Mouse (Mus musculus) embryonic stem cell, embryonic (primary cell): ENCODE measurements around the gene Napb.

Experiments used
- CTCF ChIA-PET, 4 experiments: fragments of 300-600 bp in 2 of 4; fragments of 350-600 bp in 2 of 4; sonication (Branson Sonifier 250); formaldehyde crosslinking; loops; one replicate each; lab custom pipeline; 2022; ENCODE audit warnings: inconsistent platforms in 2 of 4; lab: Charles Lee
- POLR2A ChIA-PET, 4 experiments: fragments of 300-600 bp in 2 of 4; fragments of 350-600 bp in 2 of 4; sonication (Branson Sonifier 250); formaldehyde crosslinking; loops; one replicate each; lab custom pipeline; 2022; ENCODE audit warnings: antibody characterized with exemption in 4 of 4, inconsistent platforms in 1 of 4; lab: Charles Lee

Napb gene

DNA sequence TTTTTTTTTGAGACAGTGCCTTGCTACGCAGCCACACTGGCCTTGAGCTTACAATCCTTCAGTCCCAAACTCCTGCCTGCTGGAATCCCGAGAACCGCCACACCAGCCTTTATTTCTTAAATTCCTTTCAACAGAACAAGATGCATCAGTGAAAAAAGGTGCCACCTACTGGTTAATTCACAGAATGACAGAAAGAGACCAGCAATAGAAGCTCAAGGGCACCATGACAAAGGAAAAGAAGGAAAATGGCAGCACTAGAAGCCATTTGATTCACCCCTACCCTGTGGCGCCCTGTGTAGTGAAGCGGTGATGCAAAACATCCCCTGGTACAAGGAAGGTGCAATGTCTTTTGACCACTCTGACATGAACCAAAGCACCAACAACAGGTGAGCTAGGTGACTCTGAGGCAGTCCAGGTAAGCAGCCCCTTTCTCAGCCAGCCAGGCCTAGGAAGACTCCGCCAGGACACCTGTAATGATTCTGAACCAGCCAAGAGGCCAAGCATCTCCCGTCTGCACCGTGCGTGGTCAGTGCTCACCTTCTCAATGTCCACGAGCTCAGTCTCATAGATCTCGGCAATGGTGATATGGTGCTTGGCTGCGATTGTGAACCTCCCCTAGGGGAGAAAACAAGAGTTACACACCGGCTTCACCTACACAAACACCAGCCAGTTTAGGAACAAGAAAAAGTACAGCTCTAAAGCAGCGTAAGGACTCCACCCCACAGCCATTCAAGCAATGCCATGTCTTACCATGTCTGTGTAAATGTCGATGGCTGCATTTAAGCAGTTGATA is 25.7 kb downstream of the Napb start:
- ChIA-PET CTCF (interaction anchor here (0.5 to 2.6 kb wide), 65 partner anchors 8 to 898 kb away, joined by 3 to 19 read pairs (median 4); partner anchors contain the start of genes Gzf1 (in 3 of the 4), Napb (in 3 of the 4), Nxt1 (in 3 of the 4) and Cstl1 (in 1 of the 4)), POLR2A (interaction anchor here (0.6 to 4.1 kb wide), 33 partner anchors 7 to 687 kb away, joined by 3 to 36 read pairs (median 4); partner anchors contain the start of genes Gzf1 (in 3 of the 4), Napb (in 3 of the 4), Nxt1 (in 3 of the 4) and Cst3 (in 2 of the 4))

DNA sequence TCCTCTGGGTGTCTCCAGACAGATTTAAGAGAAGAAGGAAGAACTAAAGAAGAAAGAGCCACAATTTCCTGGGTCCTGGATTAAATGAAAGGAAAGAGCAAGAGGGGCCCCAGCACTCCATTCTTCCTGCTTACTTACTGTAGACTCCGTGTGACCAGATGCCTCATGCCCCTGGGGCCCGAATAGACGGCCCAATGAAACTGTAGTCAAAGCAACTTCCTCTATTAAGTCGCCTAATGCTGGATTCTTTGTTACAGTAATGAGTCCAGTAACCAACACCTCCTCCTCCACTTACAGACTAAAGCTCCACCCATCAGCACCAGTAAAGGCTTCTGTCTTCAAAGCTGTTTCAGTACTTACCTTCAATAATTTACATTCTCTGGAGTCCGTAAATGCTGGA is 33.7 kb downstream of the Napb start:
- ChIA-PET POLR2A (interaction anchor here in 2 of 4 experiments (0.8 to 1.9 kb wide), 11 partner anchors 8 to 176 kb away, joined by 3 to 10 read pairs (median 3); partner anchors contain the start of gene Gzf1 (in 2 of the 2)), CTCF (interaction anchor here in 1 of 4 experiments (1.2 kb wide), 1 partner anchor 204 kb away, joined by 3 read pairs; no protein-coding TSS in a partner anchor)

DNA sequence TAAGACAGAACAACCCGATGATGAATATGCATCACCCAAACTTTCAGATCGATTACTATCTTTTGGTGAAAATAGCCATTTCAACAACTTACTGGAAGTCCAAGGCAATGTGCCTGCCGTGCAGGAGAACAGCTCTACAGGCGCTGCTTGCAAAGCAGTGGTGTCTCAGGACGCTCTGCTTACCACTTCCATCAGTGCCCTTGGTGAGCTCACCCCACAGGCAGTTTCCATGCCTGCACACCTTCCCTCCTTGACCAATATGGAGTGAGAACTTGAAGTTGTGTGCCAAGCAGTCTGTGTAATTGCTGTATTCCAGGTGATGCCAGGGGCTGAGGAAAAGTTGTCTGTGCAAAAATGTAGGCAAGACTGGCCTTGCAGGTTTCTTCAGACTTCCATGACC is 41.5 kb downstream of the Napb start:
- ChIA-PET POLR2A (interaction anchor here in 2 of 4 experiments (1.1 to 3.3 kb wide), 7 partner anchors 10 to 212 kb away, joined by 3 to 11 read pairs (median 8); partner anchors contain the start of genes Gzf1 (in 2 of the 2) and Nxt1 (in 1 of the 2)), CTCF (interaction anchor here in 2 of 4 experiments (0.9 to 1.3 kb wide), 2 partner anchors 10 to 16 kb away, joined by 3 read pairs; partner anchors contain the start of gene Gzf1 (in 1 of the 2))

DNA sequence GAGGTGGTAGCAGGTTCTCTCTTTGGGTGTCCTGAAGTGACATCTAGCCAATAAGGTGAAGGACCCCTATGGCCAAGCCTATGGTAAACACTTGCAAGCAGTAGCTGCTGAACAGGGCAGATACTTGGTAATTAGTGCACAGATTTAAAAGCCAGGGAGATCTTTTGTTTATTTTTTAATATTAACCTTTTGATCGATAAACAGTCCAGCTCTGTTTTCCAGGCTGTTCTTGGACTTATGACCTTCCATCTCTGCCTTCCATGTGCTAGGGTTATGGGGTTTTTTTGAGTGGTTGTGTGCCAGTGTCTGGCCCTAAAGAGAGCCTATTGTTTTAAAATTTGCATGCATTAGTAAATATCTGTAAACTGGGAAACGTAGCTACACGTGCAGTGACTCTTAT is 42.0 kb downstream of the Napb start:
- POLR2A ChIA-PET, result interaction anchor here in 2 of 4 experiments (1.1 to 3.3 kb wide), 8 partner anchors 9 to 212 kb away, joined by 3 to 9 read pairs (median 4); partner anchors contain the start of genes Gzf1 (in 2 of the 2) and Nxt1 (in 1 of the 2)
- CTCF ChIA-PET, result interaction anchor here in 2 of 4 experiments (0.9 to 1.3 kb wide), 2 partner anchors 10 to 16 kb away, joined by 3 read pairs; partner anchors contain the start of gene Gzf1 (in 1 of the 2)

DNA sequence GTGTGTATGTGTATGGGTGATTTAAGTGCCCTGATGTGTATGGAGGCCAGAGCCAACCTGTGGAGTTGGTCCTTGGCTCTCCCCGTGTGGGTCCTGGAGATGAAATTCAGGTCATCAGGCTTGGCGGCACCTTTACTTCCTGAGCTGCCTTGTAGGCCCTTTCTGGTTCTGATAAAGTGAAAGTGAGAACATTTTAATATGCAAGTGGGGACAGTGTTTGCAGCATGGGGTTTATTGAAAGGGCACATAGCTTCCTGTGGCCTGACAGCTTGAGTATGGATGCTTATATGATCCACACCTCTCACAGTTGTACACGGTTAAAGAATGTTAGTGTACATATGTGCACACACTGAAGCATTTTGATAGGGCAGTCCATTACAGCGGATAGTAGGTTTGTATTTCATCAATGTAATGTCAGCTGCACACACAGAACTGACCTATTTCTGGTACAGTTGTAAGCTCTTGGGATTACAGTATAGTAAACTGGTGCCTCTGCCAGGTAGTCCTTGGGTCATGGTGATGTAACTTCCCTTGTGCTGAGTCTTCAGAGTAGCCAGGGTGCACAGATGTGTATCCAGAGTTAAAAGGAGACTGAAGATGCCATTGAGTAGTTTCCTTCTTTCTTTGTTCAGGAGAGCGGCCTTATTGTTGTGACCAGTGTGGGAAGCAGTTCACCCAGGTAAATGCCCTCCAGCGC is 42.7 kb downstream of the Napb start:
- POLR2A ChIA-PET, result interaction anchor here in 2 of 4 experiments (0.6 to 3.3 kb wide), 9 partner anchors 9 to 30 kb away, joined by 3 to 9 read pairs (median 3); partner anchors contain the start of genes Gzf1 (in 2 of the 2) and Nxt1 (in 1 of the 2)
- CTCF ChIA-PET, result no interaction called here

DNA sequence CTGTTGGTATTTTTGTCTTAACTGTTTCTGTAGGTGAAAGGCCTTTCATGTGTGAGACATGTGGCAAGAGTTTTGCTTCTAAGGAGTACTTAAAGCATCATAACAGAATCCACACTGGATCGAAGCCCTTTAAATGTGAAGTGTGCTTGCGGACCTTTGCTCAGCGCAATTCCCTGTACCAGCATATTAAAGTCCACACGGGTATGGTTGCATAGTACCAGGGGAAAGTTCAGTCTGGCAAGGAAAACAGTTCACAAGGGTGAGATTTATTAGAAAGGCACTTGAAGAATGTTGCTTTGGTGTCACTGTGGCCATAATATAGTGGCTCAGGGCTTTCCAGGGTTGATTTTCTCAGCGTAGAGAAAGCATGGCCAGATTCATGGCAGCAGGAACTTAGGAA is 44.3 kb downstream of the Napb start:
- CTCF ChIA-PET, result interaction anchor here in 1 of 4 experiments (0.6 kb wide), 1 partner anchor 8 kb away, joined by 3 read pairs; no protein-coding TSS in a partner anchor
- POLR2A ChIA-PET, result interaction anchor here in 3 of 4 experiments (1.0 to 1.9 kb wide), 6 partner anchors 8 to 15 kb away, joined by 3 to 4 read pairs (median 3); no protein-coding TSS in a partner anchor

DNA sequence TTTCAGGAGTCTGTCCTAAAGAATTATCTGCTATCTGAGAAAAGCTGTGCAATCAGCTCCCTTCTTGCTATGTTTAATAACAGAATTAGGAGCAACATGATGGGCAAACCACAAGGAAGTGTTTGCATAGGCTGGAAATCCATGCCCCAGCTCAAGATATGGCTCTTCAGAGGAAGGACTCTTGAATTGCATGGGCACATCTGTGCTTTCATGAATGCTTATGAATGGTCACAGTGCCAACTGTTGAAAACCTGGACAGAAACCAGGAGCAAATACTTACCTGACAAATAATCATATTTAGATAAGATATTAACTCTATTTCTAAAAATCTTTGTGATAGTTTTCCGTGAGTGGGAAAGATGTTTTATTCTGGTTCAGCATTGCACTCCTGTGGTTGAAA is 45.4 kb downstream of the Napb start:
- CTCF ChIA-PET, result no interaction called here
- POLR2A ChIA-PET, result interaction anchor here in 3 of 4 experiments (0.9 to 1.9 kb wide), 6 partner anchors 8 to 76 kb away, joined by 3 to 4 read pairs (median 3); no protein-coding TSS in a partner anchor

DNA sequence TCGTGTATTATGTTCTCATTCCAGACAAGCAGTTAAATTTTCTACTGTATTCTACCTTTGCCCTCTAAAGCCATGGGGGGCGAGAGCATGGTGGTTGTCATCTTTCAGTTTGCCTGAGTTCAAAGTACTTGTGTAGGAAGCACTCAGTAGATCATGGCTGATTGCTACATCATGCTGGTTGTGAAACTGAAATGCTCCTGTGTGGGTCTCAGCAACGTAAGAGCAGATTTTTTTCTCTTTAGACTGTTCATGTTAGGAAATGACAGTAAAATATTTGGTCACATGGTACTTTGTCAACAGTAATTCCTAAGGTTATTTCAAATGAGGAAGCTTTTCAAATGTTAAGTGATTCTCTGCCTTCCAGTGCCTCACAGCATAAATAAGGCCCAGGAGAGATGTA is 46.6 kb downstream of the Napb start:
- ChIA-PET CTCF (interaction anchor here in 1 of 4 experiments (1.0 kb wide), 1 partner anchor 21 kb away, joined by 4 read pairs; no protein-coding TSS in a partner anchor), POLR2A (interaction anchor here in 2 of 4 experiments (0.7 to 1.1 kb wide), 3 partner anchors 13 to 26 kb away, joined by 3 read pairs; no protein-coding TSS in a partner anchor)

DNA sequence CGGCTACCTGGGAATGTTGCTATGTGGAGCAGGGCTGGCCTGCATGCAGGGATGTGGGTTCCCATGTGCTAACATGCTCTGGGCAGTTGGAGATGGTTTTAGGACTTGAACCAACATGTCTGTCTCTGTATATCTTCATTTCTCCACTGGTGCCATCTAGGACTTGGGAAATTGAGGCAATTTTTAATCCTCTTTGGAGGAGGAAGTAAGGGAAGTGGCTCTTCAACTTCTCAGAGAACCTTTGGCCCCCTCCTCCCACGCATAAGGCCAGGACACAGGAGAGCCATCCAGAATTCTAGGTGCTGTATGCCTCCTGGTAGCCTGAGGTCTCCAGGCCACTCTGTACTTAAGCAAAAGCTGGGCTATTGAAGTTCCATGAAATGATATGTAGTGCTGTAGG is 47.3 kb downstream of the Napb start:
- POLR2A ChIA-PET, result interaction anchor here in 3 of 4 experiments (0.7 to 2.3 kb wide), 4 partner anchors 12 to 167 kb away, joined by 3 to 9 read pairs (median 4); partner anchors contain the start of gene Nxt1 (in 1 of the 3)
- CTCF ChIA-PET, result interaction anchor here in 1 of 4 experiments (1.0 kb wide), 1 partner anchor 21 kb away, joined by 4 read pairs; no protein-coding TSS in a partner anchor

DNA sequence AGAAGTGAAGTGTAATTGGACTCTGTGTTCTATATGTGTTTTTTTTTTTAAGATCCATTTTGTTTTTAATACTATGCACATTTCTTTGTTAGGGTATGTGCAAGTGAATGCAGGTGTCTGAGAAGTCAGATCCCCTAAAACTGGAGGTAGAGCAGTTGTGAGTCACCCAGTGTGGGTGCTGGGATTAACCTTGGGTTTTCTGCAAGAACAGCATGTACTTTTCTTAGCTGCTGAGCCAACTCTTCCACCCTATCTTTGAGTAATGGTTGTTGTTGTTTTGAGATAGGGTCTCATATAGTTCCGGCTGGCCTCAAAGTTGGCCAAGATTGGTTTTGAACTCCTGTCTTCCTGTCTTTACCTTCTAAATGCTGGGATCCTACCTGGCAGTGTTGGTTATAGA is 49.2 kb downstream of the Napb start:
- POLR2A ChIA-PET, result interaction anchor here in 2 of 4 experiments (0.9 to 3.0 kb wide), 5 partner anchors 10 to 192 kb away, joined by 3 to 21 read pairs (median 7); partner anchors contain the start of genes Nxt1 (in 2 of the 2) and Cst3 (in 1 of the 2)
- CTCF ChIA-PET, result interaction anchor here in 1 of 4 experiments (1.0 kb wide), 1 partner anchor 23 kb away, joined by 3 read pairs; no protein-coding TSS in a partner anchor

DNA sequence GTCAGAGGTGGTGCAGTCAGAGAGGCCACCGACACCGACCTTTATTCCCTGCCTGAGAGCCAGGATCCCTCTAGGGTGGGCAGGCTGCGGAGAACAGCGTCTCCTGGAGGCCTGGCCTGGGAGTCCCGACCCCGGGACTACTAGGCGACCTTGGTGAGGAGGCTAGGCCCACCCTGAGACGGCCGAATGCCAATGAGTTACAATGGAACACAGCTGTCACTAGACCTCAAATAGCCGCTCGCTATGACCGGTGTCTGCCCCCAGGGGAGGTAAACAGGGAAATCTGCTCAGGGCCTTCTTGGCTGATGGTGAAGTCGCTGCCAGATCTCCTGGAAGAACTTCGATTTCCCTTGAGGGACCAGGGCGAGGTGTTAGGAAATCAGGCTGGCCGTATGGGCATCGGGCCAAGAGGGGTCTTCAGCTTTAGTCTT is 50.8 kb downstream of the Napb start:
- POLR2A ChIA-PET, result interaction anchor here in 3 of 4 experiments (0.9 to 3.0 kb wide), 18 partner anchors 8 to 194 kb away, joined by 3 to 60 read pairs (median 6); partner anchors contain the start of genes Cst3 (in 3 of the 3), Nxt1 (in 3 of the 3) and Napb (in 1 of the 3)

DNA sequence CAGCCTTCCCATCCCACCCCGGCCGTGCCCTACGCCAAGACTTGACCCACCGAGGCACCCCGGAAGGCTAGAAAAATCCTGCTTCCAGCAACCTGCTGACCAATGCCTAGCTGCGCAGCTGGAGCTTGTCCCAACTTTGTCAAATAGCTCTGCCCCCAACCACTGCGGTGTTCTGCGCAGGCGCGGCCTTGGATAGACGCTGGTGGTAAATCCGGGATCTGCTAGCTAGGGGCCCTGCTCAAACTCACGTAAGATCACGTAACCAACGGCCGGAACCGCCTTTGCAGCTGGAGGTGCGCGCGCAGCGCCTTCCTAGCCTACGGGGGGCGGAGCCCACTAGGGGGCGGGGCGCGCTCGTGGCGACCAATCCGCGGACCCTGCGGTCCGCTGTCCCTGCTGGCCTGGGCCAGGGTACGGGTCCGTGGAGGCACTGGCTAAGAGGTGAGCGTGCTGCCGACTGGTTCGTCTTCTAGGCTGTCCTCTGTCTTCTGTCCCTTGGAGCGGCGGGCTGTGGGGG is 51.4 kb downstream of the Napb start, which contains the start of gene Gzf1:
TSS of gene Gzf1 (plus strand) at position 249 of the 517 bp plus-strand sequence.
- CTCF ChIA-PET, result interaction anchor here in 3 of 4 experiments (0.7 to 2.3 kb wide), 8 partner anchors 9 to 170 kb away, joined by 3 to 19 read pairs (median 4); partner anchors contain the start of gene Nxt1 (in 1 of the 3)
- POLR2A ChIA-PET, result interaction anchor here in 3 of 4 experiments (0.6 to 3.3 kb wide), 36 partner anchors 8 to 1388 kb away, joined by 3 to 60 read pairs (median 4); partner anchors contain the start of genes Cst3 (in 3 of the 3), Napb (in 3 of the 3) and Nxt1 (in 3 of the 3)

More for the DNA sequence above, 50.8 kb downstream of the Napb start:
- CTCF ChIA-PET, result interaction anchor here in 3 of 4 experiments (1.0 to 2.3 kb wide), 5 partner anchors 9 to 169 kb away, joined by 3 to 19 read pairs (median 9); partner anchors contain the start of gene Nxt1 (in 1 of the 3)

DNA sequence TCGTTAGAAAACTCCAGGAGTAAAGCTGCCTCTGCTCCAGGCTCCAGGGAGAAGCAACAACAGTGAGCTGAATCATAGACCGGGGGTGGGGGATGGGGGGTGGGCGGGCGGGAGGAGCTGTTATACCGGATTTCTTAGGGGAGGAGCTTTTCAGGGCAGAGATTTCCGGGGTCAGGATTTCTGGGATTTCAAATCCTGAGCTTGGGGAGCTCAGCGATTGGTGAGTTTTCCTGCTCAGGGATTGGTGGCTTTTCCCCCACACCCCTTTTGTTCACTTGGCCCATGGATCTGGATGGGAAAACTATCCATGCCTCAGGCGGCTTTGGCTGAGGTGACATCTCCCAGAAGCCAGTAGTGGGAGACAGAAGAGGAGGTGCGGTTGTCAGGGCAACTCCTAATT is 52.9 kb downstream of the Napb start:
- POLR2A ChIA-PET, result interaction anchor here in 3 of 4 experiments (0.6 to 3.3 kb wide), 41 partner anchors 8 to 1666 kb away, joined by 3 to 37 read pairs (median 4); partner anchors contain the start of genes Cst3 (in 3 of the 3), Napb (in 3 of the 3), Thbd (in 1 of the 3) and Xrn2 (in 1 of the 3)
- CTCF ChIA-PET, result interaction anchor here (0.5 to 1.3 kb wide), 11 partner anchors 25 to 270 kb away, joined by 3 to 11 read pairs (median 3); partner anchors contain the start of gene 9230104L09Rik (in 1 of the 4)

DNA sequence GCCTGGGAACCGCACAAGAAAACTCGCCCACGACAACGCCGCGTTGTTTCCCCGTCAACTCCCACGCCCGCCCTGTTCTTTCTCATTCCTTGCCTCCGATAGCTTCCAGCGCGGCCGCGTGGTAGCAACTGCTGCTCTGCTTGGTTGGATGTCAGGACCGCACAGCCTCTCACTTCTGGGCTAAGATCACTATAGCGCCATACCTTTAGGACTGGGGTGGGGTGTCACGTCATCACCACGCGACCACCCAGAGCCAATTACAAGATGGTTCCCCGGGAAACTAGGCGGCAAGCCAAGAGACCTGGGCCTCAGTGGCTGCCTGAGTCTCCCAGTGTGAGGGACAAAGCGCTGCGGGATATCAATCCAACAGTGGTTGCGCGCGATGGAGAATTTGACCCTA is 54.5 kb downstream of the Napb start:
- POLR2A ChIA-PET, result interaction anchor here in 2 of 4 experiments (1.2 to 3.3 kb wide), 4 partner anchors 19 to 197 kb away, joined by 3 to 26 read pairs (median 11); partner anchors contain the start of gene Cst3 (in 1 of the 2)
- CTCF ChIA-PET, result no interaction called here

DNA sequence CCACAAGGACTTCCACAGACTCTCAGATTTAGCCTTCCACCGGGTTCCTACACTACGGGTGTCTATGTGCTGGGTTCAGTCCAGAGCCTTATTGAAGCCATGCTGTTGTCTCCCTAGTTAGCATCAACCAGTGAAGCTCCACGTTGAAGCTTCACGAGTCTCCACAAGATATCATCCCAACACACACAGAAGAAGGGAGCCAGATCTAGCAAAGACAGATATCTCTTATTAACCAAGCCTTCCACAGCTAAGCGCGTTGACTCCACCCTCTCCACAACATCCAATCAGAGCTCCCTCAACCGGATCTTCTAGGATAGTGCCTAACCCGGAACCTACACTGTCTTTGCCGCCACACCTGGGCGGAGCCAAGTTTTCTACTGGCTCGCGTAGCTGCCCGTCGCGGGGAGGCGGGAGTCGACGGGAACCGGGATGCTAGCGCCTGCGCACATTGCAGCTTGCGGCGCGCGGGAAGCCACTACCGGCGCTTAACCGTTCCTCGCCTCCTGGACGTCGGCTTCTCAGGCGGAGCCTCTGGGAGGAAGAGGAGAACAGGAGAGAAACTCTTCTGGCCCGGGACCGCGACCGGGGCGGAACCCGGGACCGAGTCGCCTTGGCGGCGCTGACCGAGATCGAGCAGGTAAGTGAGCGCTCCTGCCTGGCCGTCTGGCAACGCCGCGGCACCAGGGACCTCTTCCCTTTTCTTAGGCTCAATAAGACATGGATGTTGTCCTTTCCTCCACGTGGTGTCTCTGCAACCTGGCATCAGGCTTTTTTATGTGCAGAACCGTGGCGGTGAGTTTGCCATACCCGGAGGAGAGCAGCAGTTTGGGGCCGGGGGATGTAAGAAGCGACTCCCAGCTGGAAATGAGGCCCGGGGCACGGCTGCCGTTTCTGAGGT is 59.8 kb downstream of the Napb start, which contains the start of gene Nxt1:
TSS of gene Nxt1 (plus strand) at position 403 of the 898 bp plus-strand sequence.
- CTCF ChIA-PET, result interaction anchor here in 3 of 4 experiments (1.0 to 2.0 kb wide), 7 partner anchors 8 to 230 kb away, joined by 3 to 9 read pairs (median 4); partner anchors contain the start of gene Gzf1 (in 1 of the 3)
- POLR2A ChIA-PET, result interaction anchor here (0.6 to 3.6 kb wide), 39 partner anchors 8 to 337 kb away, joined by 3 to 60 read pairs (median 5); partner anchors contain the start of genes Cst3 (in 3 of the 4), Gzf1 (in 3 of the 4), Napb (in 3 of the 4) and Sstr4 (in 1 of the 4)
